Mouse (Mus musculus) spleen, adult 2 months (tissue): ENCODE measurements at regions not wholly inside any gene's neighbourhood (a gene's known extent, or its start where the extent isn't known, plus 50 kb on each side); places are given as distances from the start of the nearest gene placed in this dataset.
"Not testable (repeated sequence)": the region's sequence is repeated elsewhere in the genome, so short reads cannot be mapped to it uniquely, and the experiment has no call there.

Experiments
- DNase-seq, 2 experiments: peaks; one replicate each; pipeline versions ENCODE4 v3.0.0 to v3.0.0-alpha.2; 2012 to 2021; ENCODE audit warnings: low spot score in 2 of 2, low read depth in 1 of 2
- H3K27ac ChIP-seq: fragments of 200-500 bp; 2 replicates; pipeline ENCODE4 v1.5.1; 2012; ENCODE audit warnings: low read length, inconsistent platforms; ENCODE audit not compliant: insufficient read depth
- H3K27me3 ChIP-seq: fragments of 200-500 bp; 2 replicates; pipeline ENCODE4 v1.6.1; 2012; ENCODE audit warnings: mild to moderate bottlenecking, moderate library complexity, low read length, inconsistent platforms; ENCODE audit not compliant: control insufficient read depth, insufficient read depth
- H3K36me3 ChIP-seq: fragments of 200-500 bp; 2 replicates; pipeline ENCODE4 v1.6.1; 2012; ENCODE audit warnings: mild to moderate bottlenecking, low read length, inconsistent platforms; ENCODE audit not compliant: control insufficient read depth, insufficient read depth
- H3K4me1 ChIP-seq: fragments of 200-500 bp; 2 replicates; pipeline ENCODE4 v1.6.1; 2011; ENCODE audit warnings: inconsistent platforms; ENCODE audit not compliant: control insufficient read depth, insufficient read depth, insufficient read length
- H3K4me3 ChIP-seq: fragments of 200-500 bp; 2 replicates; pipeline ENCODE4 v1.5.1; 2011; ENCODE audit warnings: mild to moderate bottlenecking, inconsistent platforms; ENCODE audit not compliant: insufficient read depth, insufficient read length; ENCODE audit errors: extremely low read depth
- CTCF ChIP-seq: fragments of 200-500 bp; IDR thresholded peaks from 2 replicates; pipeline ENCODE4 v1.5.1; 2011; ENCODE audit warnings: mild to moderate bottlenecking, inconsistent platforms; ENCODE audit not compliant: insufficient read depth, insufficient read length, insufficient replicate concordance; ENCODE audit errors: extremely low read depth
- POLR2A ChIP-seq: fragments of 200-500 bp; IDR thresholded peaks from 2 replicates; pipeline ENCODE4 v1.6.1; 2011; ENCODE audit warnings: low read depth, low read length, inconsistent platforms
- WGBS: fragments of 180-500 bp; shearing (Covaris S2); methylation state at CpG from one replicate; pipeline ENCODE4 v1.1.7; 2018; 5-methylcytosine and 5-hydroxymethylcytosine counted together

- Histone ChIP-seq H3K4me1 (no peaks in the 10 kb centered on the region), H3K27me3 (no peaks in the 10 kb centered on the region), H3K27ac (no peak overlapping the region), H3K36me3 (no peaks in the 10 kb centered on the region), H3K4me3 (no peak overlapping the region)
- 65% methylated on average over 2 of the region's 2 CpGs for WGBS
- TF ChIP-seq POLR2A (no peak), CTCF (no peak)
- no peak for DNase-seq
Observed at GRCm38 (mm10) chr1:47217088-47217487, 324.4 kb upstream of the Slc39a10 start.

GRCm38 (mm10) chr1:47216419-47217002, 323.9 kb upstream of the Slc39a10 start:
- Histone ChIP-seq H3K4me3 (no peak overlapping the region), H3K27me3 (no peaks in the 10 kb centered on the region), H3K4me1 (no peaks in the 10 kb centered on the region), H3K36me3 (no peaks in the 10 kb centered on the region), H3K27ac (no peak overlapping the region)
- DNase-seq, result no peak
- TF ChIP-seq POLR2A, result no peak
- no peak for TF ChIP-seq CTCF
- WGBS, result 74% methylated on average over 2 of the region's 2 CpGs

GRCm38 (mm10) chr1:47213476-47213875, 320.8 kb upstream of the Slc39a10 start:
- H3K36me3 ChIP-seq, result no peaks in the 10 kb centered on the region
- H3K4me1 ChIP-seq, result no peaks in the 10 kb centered on the region
- no peaks in the 10 kb centered on the region for H3K27me3 ChIP-seq
- TF ChIP-seq CTCF (no peak), POLR2A (no peak)
- DNase-seq, result no peak
- WGBS, result 88% methylated on average over 5 of the region's 5 CpGs
- H3K27ac ChIP-seq, result no peak overlapping the region
- H3K4me3 ChIP-seq, result no peak overlapping the region

GRCm38 (mm10) chr1:47193001-47193400, 300.3 kb upstream of the Slc39a10 start:
- H3K4me1 ChIP-seq, result no peaks in the 10 kb centered on the region
- H3K27me3 ChIP-seq, result no peaks in the 10 kb centered on the region
- 79% methylated on average over 4 of the region's 4 CpGs for WGBS
- TF ChIP-seq CTCF, result no peak
- no peak for TF ChIP-seq POLR2A
- no peak overlapping the region for H3K27ac ChIP-seq
- H3K36me3 ChIP-seq, result no peaks in the 10 kb centered on the region
- no peak overlapping the region for H3K4me3 ChIP-seq
- DNase-seq, result no peak

GRCm38 (mm10) chr1:47164417-47164816, 271.8 kb upstream of the Slc39a10 start:
- no peaks in the 10 kb centered on the region for H3K27me3 ChIP-seq
- no peak for DNase-seq
- 81% methylated on average over 3 of the region's 3 CpGs for WGBS
- H3K27ac ChIP-seq, result no peak overlapping the region
- no peak overlapping the region for H3K4me3 ChIP-seq
- no peak for TF ChIP-seq CTCF
- no peak for TF ChIP-seq POLR2A
- no peaks in the 10 kb centered on the region for H3K36me3 ChIP-seq
- H3K4me1 ChIP-seq, result no peaks in the 10 kb centered on the region

- TF ChIP-seq POLR2A, result no peak
- TF ChIP-seq CTCF, result no peak
- H3K36me3 ChIP-seq, result no peaks in the 10 kb centered on the region
- WGBS, result 76% methylated on average over 1 of the region's 1 CpGs
- DNase-seq, result no peak
- H3K27me3 ChIP-seq, result no peaks in the 10 kb centered on the region
- H3K4me3 ChIP-seq, result no peak overlapping the region
- no peaks in the 10 kb centered on the region for H3K4me1 ChIP-seq
- H3K27ac ChIP-seq, result no peak overlapping the region
Observed at GRCm38 (mm10) chr1:47163808-47164410, 271.3 kb upstream of the Slc39a10 start.

GRCm38 (mm10) chr1:47130031-47130430, 237.4 kb upstream of the Slc39a10 start:
- not testable (repeated sequence) for H3K27me3 ChIP-seq, H3K4me1 ChIP-seq, H3K27ac ChIP-seq, H3K4me3 ChIP-seq, H3K36me3 ChIP-seq, DNase-seq

- no peak for TF ChIP-seq CTCF
- TF ChIP-seq POLR2A, result no peak
- no peak overlapping the region for H3K4me3 ChIP-seq
- 78% methylated on average over 1 of the region's 1 CpGs for WGBS
Observed at GRCm38 (mm10) chr1:47119636-47120035, 227.0 kb upstream of the Slc39a10 start.

GRCm38 (mm10) chr1:47116681-47117080, 224.0 kb upstream of the Slc39a10 start:
- H3K36me3 ChIP-seq, H3K27me3 ChIP-seq, H3K4me1 ChIP-seq, H3K4me3 ChIP-seq, DNase-seq, H3K27ac ChIP-seq: not testable (repeated sequence)
- 84% methylated on average over 4 of the region's 4 CpGs for whole genome bisulfite sequencing

More at GRCm38 (mm10) chr1:47119636-47120035, 227.0 kb upstream of the Slc39a10 start:
- Histone ChIP-seq H3K36me3 (no peaks in the 10 kb centered on the region), H3K27me3 (no peaks in the 10 kb centered on the region), H3K4me1 (no peaks in the 10 kb centered on the region), H3K27ac (no peak overlapping the region)
- DNase-seq, result no peak
